Mouse (Mus musculus) intestine, embryonic 14.5 days (tissue): ENCODE data around the gene Zfp37. TPM values are rescaled to one million over a fixed set of nuclear protein-coding genes. Genes with fewer than 3 reads are reported as not detected.
"Not testable (repeated sequence)": the region's sequence is repeated elsewhere in the genome, so short reads cannot be mapped to it uniquely, and the experiment has no call there.

Source experiments
- ATAC-seq: fragments of 200-750 bp; cut with Nextera tagmentation; replicated peaks from 2 replicates; pipeline ENCODE4 v1.8.0; 2017; ENCODE audit warnings: low read depth, moderate number of reproducible peaks, moderate TSS enrichment, moderate library complexity; ENCODE audit not compliant: low FRiP score, low TSS enrichment
- DNase-seq: peaks from one replicate; pipeline ENCODE4 v3.0.0-alpha.2; 2018; ENCODE audit warnings: low spot score
- H3K27ac ChIP-seq: fragments of 300-500 bp; sonication (generic); 2 replicates; pipeline ENCODE4 v1.5.1; 2014; ENCODE audit warnings: low read depth, mild to moderate bottlenecking, control low read depth
- H3K27me3 ChIP-seq: fragments of 300-500 bp; sonication (generic); replicated peaks from 2 replicates; pipeline ENCODE4 v1.6.1; 2014; ENCODE audit warnings: low read length, control low read depth; ENCODE audit not compliant: control insufficient read depth, insufficient read depth
- H3K36me3 ChIP-seq: fragments of 300-500 bp; sonication (generic); 2 replicates; pipeline ENCODE4 v1.6.1; 2014; ENCODE audit warnings: low read length, control low read depth; ENCODE audit not compliant: control insufficient read depth, insufficient read depth
- H3K4me1 ChIP-seq: fragments of 300-500 bp; sonication (generic); replicated peaks from 2 replicates; pipeline ENCODE4 v1.6.1; 2014; ENCODE audit warnings: low read length, control low read depth, mixed read lengths; ENCODE audit not compliant: control insufficient read depth, insufficient read depth
- H3K4me2 ChIP-seq: fragments of 300-500 bp; sonication (generic); 2 replicates; pipeline ENCODE4 v1.6.1; 2014; ENCODE audit warnings: low read length
- H3K4me3 ChIP-seq: fragments of 300-500 bp; sonication (generic); 2 replicates; pipeline ENCODE4 v1.5.1; 2014; ENCODE audit warnings: low read depth, low read length, control low read depth, mixed read lengths
- H3K9ac ChIP-seq: fragments of 300-500 bp; sonication (generic); 2 replicates; pipeline ENCODE4 v1.6.1; 2014; ENCODE audit warnings: mild to moderate bottlenecking, low read length
- H3K9me3 ChIP-seq: fragments of 300-500 bp; sonication (generic); 2 replicates; pipeline ENCODE4 v1.6.1; 2016; ENCODE audit warnings: low read length, control low read depth; ENCODE audit not compliant: control insufficient read depth
- WGBS: fragments of 180-500 bp; shearing (Covaris S2); extraction: QIAGEN DNeasy Blood & Tissue Kit; methylation state at CpG from one replicate; pipeline ENCODE4 v1.1.7; 2014; 5-methylcytosine and 5-hydroxymethylcytosine counted together
- polyA plus RNA-seq: library from polyadenylated mRNA; unstranded; fragments of >200 nt; fragmentation: Nextera tagmentation; extraction: Ambion mirVana; gene quantifications from 2 replicates; pipeline ENCODE4 v1.2.1, GENCODE M21; 2014

Zfp37 gene
- polyA plus RNA-seq, 1 experiment from 2014 or later: 9.9 TPM

DNA sequence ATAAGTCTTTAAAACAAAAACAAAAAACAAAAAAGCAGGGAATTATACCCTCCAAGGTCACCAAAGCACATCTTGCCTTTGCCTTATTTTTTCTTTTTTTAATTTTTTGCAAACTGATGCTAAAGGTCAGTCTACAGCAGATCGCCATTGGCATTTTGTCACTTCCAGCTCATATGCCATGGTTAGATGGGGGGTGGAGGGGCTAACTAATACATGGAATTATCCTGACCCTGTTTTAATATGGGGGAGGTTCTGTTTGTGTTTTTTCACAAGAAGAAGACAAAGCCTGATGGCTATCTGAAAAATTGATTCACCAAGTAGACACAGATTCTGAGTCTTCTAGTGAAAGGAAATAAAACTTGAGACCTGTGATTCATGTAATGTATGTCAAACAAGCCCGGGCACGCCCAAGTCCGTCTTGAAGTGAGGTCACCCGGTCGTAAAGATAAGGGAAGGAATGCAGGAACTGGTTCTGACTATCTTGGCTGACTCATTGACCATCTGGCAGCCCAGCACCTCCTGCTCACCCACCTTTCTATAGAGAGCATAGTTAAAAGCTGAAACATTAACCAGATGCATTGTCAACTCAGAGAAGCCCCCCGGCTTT is 30.8 kb downstream of the Zfp37 start:
- no peak overlapping the region for H3K9ac ChIP-seq
- ATAC-seq: peak; percentile 66; the same call in 1 of the 2 replicates
- no peak overlapping the region for H3K4me3 ChIP-seq
- H3K4me2 ChIP-seq: no peak overlapping the region
- H3K27ac ChIP-seq: no peak overlapping the region
- no peaks in the 10 kb centered on the region for H3K4me1 ChIP-seq
- H3K36me3 ChIP-seq: peaks cover 83% of the 10 kb centered on the region
- DNase-seq: no peak
- H3K9me3 ChIP-seq: peaks cover 12% of the 10 kb centered on the region; the same call in 1 of the 2 replicates
- WGBS: 54% methylated on average over 7 of the region's 7 CpGs
- H3K27me3 ChIP-seq: no peaks in the 10 kb centered on the region

DNA sequence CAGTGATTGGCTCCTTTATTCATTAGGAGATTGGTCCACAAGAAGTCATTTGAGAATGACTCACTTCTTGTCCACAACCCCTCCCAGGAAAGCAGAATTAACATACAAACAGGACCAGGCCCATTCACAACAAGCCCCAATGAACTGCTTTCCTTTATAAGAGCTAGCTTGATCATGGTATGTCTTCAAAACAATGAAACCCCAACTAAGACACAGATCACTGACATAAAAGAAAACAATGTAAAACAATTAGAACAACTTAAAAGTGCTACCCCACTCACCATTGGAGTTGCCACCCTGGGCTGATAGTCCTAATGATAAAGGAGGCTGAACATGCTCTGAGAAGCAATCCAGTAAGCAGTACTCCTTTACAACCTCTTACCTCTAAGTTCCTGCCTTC is 42.1 kb downstream of the Zfp37 start:
- Histone ChIP-seq H3K27ac (no peak overlapping the region), H3K4me2 (no peak overlapping the region), H3K27me3 (no peaks in the 10 kb centered on the region), H3K4me3 (no peak overlapping the region), H3K9me3 (peaks cover 39% of the 10 kb centered on the region), H3K36me3 (peaks cover 46% of the 10 kb centered on the region), H3K4me1 (no peaks in the 10 kb centered on the region), H3K9ac (no peak overlapping the region)
- no peak for DNase-seq
- no peak for ATAC-seq

DNA sequence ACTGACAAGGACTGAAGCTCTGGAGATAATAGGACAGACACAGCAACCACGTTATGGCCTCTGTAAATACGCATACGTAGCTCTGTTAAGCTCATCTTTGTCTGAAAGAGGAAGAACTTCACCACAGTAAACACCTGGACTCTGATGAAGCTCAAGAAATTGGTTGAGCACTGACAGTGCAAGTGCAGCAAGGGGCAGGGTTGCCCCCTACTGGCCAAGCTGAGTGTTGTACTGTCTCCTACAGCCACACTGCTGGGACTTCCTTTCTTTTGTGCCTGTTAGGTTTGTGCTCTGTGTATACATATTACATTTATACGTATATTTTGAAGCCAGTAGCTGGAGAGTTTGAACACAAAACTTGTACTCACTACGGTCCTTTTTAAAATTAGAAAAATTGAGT is 53.6 kb downstream of the Zfp37 start:
- no peaks in the 10 kb centered on the region for H3K27me3 ChIP-seq

DNA sequence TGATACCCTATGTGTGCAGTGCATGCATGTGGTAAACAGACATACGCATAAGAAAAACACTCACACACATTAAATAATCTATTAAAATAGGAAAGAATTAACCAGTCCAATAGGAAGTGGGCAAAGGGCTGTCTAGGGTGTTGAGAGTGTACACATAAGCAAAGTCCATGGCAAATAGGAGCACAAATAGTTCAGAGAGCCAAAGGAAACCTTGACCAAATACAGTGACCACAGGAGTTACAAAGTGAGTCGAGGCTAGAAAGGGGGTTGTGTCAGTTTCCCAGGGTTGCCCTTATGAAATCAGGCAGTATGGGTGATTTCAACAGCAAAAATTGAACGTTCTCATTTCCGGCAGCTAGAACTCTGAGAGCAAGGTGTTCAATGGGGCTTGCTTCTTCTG is 56.4 kb downstream of the Zfp37 start:
- Histone ChIP-seq H3K9me3 (no peaks in the 10 kb centered on the region), H3K9ac (no peak overlapping the region), H3K27ac (no peak overlapping the region), H3K36me3 (no peaks in the 10 kb centered on the region), H3K4me1 (no peaks in the 10 kb centered on the region), H3K4me3 (no peak overlapping the region), H3K27me3 (no peaks in the 10 kb centered on the region), H3K4me2 (no peak overlapping the region)
- WGBS: 81% methylated on average over 4 of the region's 4 CpGs
- ATAC-seq (no peak), DNase-seq (no peak)

More for the DNA sequence above, 53.6 kb downstream of the Zfp37 start:
- WGBS: 47% methylated on average over 5 of the region's 5 CpGs
- no peak overlapping the region for H3K27ac ChIP-seq
- no peak overlapping the region for H3K4me3 ChIP-seq
- no peak overlapping the region for H3K9ac ChIP-seq
- DNase-seq (no peak), ATAC-seq (no peak)
- H3K9me3 ChIP-seq: no peaks in the 10 kb centered on the region
- H3K36me3 ChIP-seq: no peaks in the 10 kb centered on the region
- H3K4me1 ChIP-seq: no peaks in the 10 kb centered on the region
- H3K4me2 ChIP-seq: no peak overlapping the region

DNA sequence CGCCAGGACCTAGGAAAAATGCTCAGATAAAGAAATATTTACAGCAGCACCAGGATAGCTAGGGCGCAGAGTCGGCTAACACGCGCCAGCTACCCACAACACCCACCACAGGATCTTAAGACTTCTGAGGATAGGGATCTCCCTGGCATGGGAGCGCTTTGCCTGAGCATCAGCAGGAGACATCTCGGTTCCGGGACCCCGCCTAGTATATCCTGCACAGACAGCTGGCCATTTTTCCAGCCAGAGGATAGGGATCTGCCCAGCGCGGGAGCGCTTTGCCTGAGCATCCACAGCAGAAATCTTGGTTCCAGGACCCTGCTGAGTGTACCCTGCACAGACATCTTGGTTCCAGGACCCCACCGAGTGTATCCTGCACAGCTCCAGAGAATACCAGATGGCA is 63.2 kb downstream of the Zfp37 start:
- not testable (repeated sequence) for H3K4me2 ChIP-seq, H3K9ac ChIP-seq, H3K4me3 ChIP-seq, H3K27ac ChIP-seq, H3K27me3 ChIP-seq, DNase-seq, ATAC-seq, H3K9me3 ChIP-seq, H3K36me3 ChIP-seq, H3K4me1 ChIP-seq
- WGBS: 91% methylated on average over 13 of the region's 13 CpGs

DNA sequence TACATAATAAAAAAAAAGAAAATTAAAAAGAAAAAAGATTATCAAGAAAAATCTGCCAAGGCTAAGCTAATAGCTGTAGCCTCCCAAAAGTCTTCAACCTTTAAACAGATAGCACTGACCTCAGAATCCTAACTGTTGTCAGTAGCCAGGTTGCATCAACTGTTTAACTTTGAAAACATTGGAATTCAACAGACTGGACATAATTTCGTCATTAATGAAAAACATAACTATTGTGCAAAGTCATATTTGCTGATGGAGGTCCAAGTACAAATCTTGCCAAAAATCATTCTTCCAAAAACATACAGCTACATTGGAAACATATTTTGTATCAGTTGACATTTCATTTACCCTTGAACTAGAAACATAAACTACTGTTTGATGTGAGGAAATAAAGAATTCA is 72.4 kb downstream of the Zfp37 start:
- H3K9ac ChIP-seq: no peak overlapping the region
- no peaks in the 10 kb centered on the region for H3K27me3 ChIP-seq
- ATAC-seq (no peak), DNase-seq (no peak)
- H3K27ac ChIP-seq: no peak overlapping the region
- 65% methylated on average over 1 of the region's 1 CpGs for whole genome bisulfite sequencing
- no peaks in the 10 kb centered on the region for H3K36me3 ChIP-seq
- H3K4me1 ChIP-seq: no peaks in the 10 kb centered on the region
- no peaks in the 10 kb centered on the region for H3K9me3 ChIP-seq
- no peak overlapping the region for H3K4me2 ChIP-seq
- H3K4me3 ChIP-seq: no peak overlapping the region

DNA sequence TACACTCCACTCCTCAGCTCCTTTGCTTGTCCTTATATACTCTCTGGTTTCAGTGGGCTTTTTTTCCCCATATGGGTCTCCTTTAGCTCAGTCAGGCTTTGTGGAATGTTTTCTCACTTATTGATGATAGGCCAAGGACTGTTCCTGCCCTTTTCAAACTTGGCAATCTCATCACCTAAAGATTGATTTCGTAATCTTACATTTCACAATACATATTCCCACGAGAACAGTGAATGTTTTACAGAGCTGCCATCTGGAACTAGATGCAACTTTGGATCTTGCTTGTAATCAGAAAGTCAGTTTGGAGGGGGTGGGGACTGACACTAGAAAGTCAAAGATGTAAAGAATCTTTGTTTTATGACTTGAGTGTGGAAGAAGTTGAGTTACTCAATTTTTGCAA is 80.0 kb downstream of the Zfp37 start, which contains the start of gene Mup21:
Mup21 (minus strand) TSS at position 53 of the 400 bp plus-strand sequence.
- Histone ChIP-seq H3K27me3 (no peaks in the 10 kb centered on the region), H3K9ac (no peak within 1 kb of the TSS), H3K27ac (no peak within 1 kb of the TSS), H3K9me3 (no peaks in the 10 kb centered on the region), H3K4me3 (no peak within 1 kb of the TSS), H3K36me3 (no peaks in the 10 kb centered on the region), H3K4me2 (no peak within 1 kb of the TSS), H3K4me1 (no peaks in the 10 kb centered on the region)
- 77% methylated on average over 2 of the region's 2 CpGs for WGBS
- no peak for DNase-seq
- no peak for ATAC-seq

Other genes starting within 250 kb of the Zfp37 start
- gene Mup20, start 176.9 kb downstream of the Zfp37 start, polyA plus RNA-seq: not detected in 2 replicates
- not detected in 2 replicates for gene Mup3, start 143.7 kb downstream of the Zfp37 start, polyA plus RNA-seq
- gene Mup21, start 80.2 kb downstream of the Zfp37 start, polyA plus RNA-seq: not detected in 2 replicates
- gene Slc31a2, start 31.5 kb upstream of the Zfp37 start, polyA plus RNA-seq: 13.6 and 14.5 TPM in 2 replicates
- 26.3 and 27.8 TPM in 2 replicates for gene Fkbp15, start 129.5 kb upstream of the Zfp37 start, polyA plus RNA-seq
- gene Slc31a1, start 129.7 kb upstream of the Zfp37 start, polyA plus RNA-seq: 56.0 and 59.2 TPM in 2 replicates
- gene Cdc26, start 177.6 kb upstream of the Zfp37 start, polyA plus RNA-seq: 166 and 174 TPM in 2 replicates
- gene Prpf4, start 177.8 kb upstream of the Zfp37 start, polyA plus RNA-seq: 25.7 and 26.7 TPM in 2 replicates
- gene Rnf183, start 204.2 kb upstream of the Zfp37 start, polyA plus RNA-seq: not detected in 2 replicates
- gene Wdr31, start 239.8 kb upstream of the Zfp37 start, polyA plus RNA-seq: 12.0 and 13.1 TPM in 2 replicates
- gene Bspry, start 249.0 kb upstream of the Zfp37 start, polyA plus RNA-seq: 39.3 and 43.8 TPM in 2 replicates